8 mouse cellular contexts compared by ENCODE assay signal in genomic region chr19:15965082-15965481, GRCm38 (mm10). TPM values are rescaled to one million over a fixed set of nuclear protein-coding genes. Genes with fewer than 3 reads are reported as not detected.
DNase-seq lines count a peak whose midpoint lies in the region; ATAC-seq and TF ChIP-seq lines count a peak whose summit lies in the region.

No protein-coding gene starts in this region.

- H3K27ac ChIP-seq in forebrain, embryonic 11.5 days (ENCODE audit: low read depth, low read length): no peak overlapping the region
- H3K27ac ChIP-seq in forebrain, embryonic 10.5 days: no peak overlapping the region
- H3K27ac ChIP-seq in heart, embryonic 16.5 days (ENCODE audit: low read length): no peak overlapping the region

- H3K79me3 ChIP-seq in C2C12 (ENCODE audit: low read depth): no peaks in the 10 kb centered on the region

- H3K4me2 ChIP-seq in forebrain, embryonic 11.5 days (ENCODE audit: low read depth, low read length, severe bottlenecking): no peak overlapping the region
- H3K4me2 ChIP-seq in heart, embryonic 16.5 days (ENCODE audit: low read depth, low read length): no peak overlapping the region

- no peaks in the 10 kb centered on the region for H3K79me2 ChIP-seq in C2C12 (ENCODE audit: control insufficient read depth, insufficient read depth)

- H3K4me1 ChIP-seq in forebrain, embryonic 11.5 days (replicated peaks; ENCODE audit: control insufficient read depth, insufficient read depth, low read length): no peaks in the 10 kb centered on the region
- no peaks in the 10 kb centered on the region for H3K4me1 ChIP-seq in forebrain, embryonic 10.5 days
- no peaks in the 10 kb centered on the region for H3K4me1 ChIP-seq in heart, embryonic 16.5 days (ENCODE audit: control insufficient read depth, insufficient read depth, low read length)

- TF ChIP-seq CTCF in C2C12 (IDR thresholded peaks at IDR 0.05; ENCODE audit: control insufficient read depth, insufficient read depth, insufficient read length): peak; percentile 45

- H3K9me3 ChIP-seq in forebrain, embryonic 11.5 days (ENCODE audit: control insufficient read depth, low read length): no peaks in the 10 kb centered on the region
- H3K9me3 ChIP-seq in forebrain, embryonic 10.5 days: no peaks in the 10 kb centered on the region
- H3K9me3 ChIP-seq in heart, embryonic 16.5 days (replicated peaks; ENCODE audit: control insufficient read depth, low read length): no peaks in the 10 kb centered on the region

- peaks cover 10% of the 10 kb centered on the region; the same call in 1 of the 2 replicates for H3K36me3 ChIP-seq in forebrain, embryonic 11.5 days (ENCODE audit: control insufficient read depth, insufficient read depth, low read length)
- H3K36me3 ChIP-seq in forebrain, embryonic 10.5 days (replicated peaks): peaks cover 95% of the 10 kb centered on the region
- peaks cover 24% of the 10 kb centered on the region for H3K36me3 ChIP-seq in C2C12 (ENCODE audit: control insufficient read depth, insufficient read depth)
- peaks cover 3% of the 10 kb centered on the region; the same call in 1 of the 2 replicates for H3K36me3 ChIP-seq in heart, embryonic 16.5 days (ENCODE audit: control insufficient read depth, insufficient read depth)
- no peaks in the 10 kb centered on the region for H3K36me3 ChIP-seq in splenic B cell, adult 2 months (ENCODE audit: control insufficient read depth, insufficient read depth, low read length, poor library complexity, severe bottlenecking)

- peak; percentile 61 for ATAC-seq in forebrain, embryonic 11.5 days (replicated peaks; ENCODE audit: low FRiP score)
- peak; percentile 65; the same call in 1 of the 2 replicates for ATAC-seq in heart, embryonic 16.5 days (replicated peaks; ENCODE audit: extremely low read depth, insufficient read depth, low FRiP score)

- H3K9ac ChIP-seq in forebrain, embryonic 11.5 days (ENCODE audit: low read length): no peak overlapping the region
- H3K9ac ChIP-seq in heart, embryonic 16.5 days (ENCODE audit: low read length): no peak overlapping the region

- no peak overlapping the region for H3ac ChIP-seq in C2C12 (ENCODE audit: control insufficient read depth, insufficient read length, low read depth)

- 75% methylated on average over 3 of the region's 3 CpGs for WGBS in forebrain, embryonic 11.5 days
- 72% methylated on average over 3 of the region's 3 CpGs for WGBS in forebrain, embryonic 10.5 days
- WGBS in heart, embryonic 16.5 days: 52% methylated on average over 3 of the region's 3 CpGs

- H3K27me3 ChIP-seq in forebrain, embryonic 11.5 days (ENCODE audit: control insufficient read depth, insufficient read depth, low read length): no peaks in the 10 kb centered on the region
- no peaks in the 10 kb centered on the region for H3K27me3 ChIP-seq in forebrain, embryonic 10.5 days (ENCODE audit: poor library complexity, severe bottlenecking)
- H3K27me3 ChIP-seq in C2C12 (ENCODE audit: control insufficient read depth, insufficient read depth, insufficient read length): no peaks in the 10 kb centered on the region
- H3K27me3 ChIP-seq in heart, embryonic 16.5 days (ENCODE audit: control insufficient read depth, insufficient read depth, low read length): no peaks in the 10 kb centered on the region
- H3K27me3 ChIP-seq in splenic B cell, adult 2 months (ENCODE audit: control insufficient read depth, insufficient read depth, low read length, poor library complexity, severe bottlenecking): no peaks in the 10 kb centered on the region

- DNase-seq in forebrain, embryonic 11.5 days (ENCODE audit: low spot score): peak; percentile 51
- no peak for DNase-seq in forebrain, embryonic 10.5 days (ENCODE audit: extremely low spot score, low spot score)
- peak; percentile 36 to 52 for DNase-seq in adrenal gland, postnatal 36 days
- peak; percentile 66 for DNase-seq in kidney, postnatal 14 days
- peak; percentile 74 for DNase-seq in lung, postnatal 36 days
- peak; percentile 75 for DNase-seq in splenic B cell, adult 2 months (ENCODE audit: low read depth, low spot score)

- no peak overlapping the region for H3K4me3 ChIP-seq in forebrain, embryonic 11.5 days (ENCODE audit: low read depth, low read length)
- no peak overlapping the region for H3K4me3 ChIP-seq in forebrain, embryonic 10.5 days
- no peak overlapping the region for H3K4me3 ChIP-seq in C2C12 (ENCODE audit: insufficient read depth, poor library complexity, severe bottlenecking)
- no peak overlapping the region for H3K4me3 ChIP-seq in heart, embryonic 16.5 days (ENCODE audit: low read length)

TF ChIP-seq in C2C12, 6 proteins besides CTCF, POLR2A, EP300 and RAD21:
- no peak for TF ChIP-seq CEBPB (IDR thresholded peaks at IDR 0.05; ENCODE audit: low read depth)
- no peak for TF ChIP-seq FOSL1 (IDR thresholded peaks at IDR 0.05; ENCODE audit: insufficient read depth, low read length, poor library complexity, severe bottlenecking)
- TF ChIP-seq MYOG (IDR thresholded peaks at IDR 0.05; ENCODE audit: control insufficient read depth, extremely low read depth, insufficient read length): no peak
- no peak for TF ChIP-seq USF1 (IDR thresholded peaks at IDR 0.05; ENCODE audit: low read depth)
- no peak for TF ChIP-seq MAX (IDR thresholded peaks at IDR 0.05)
- TF ChIP-seq MYOD1 (IDR thresholded peaks at IDR 0.05; ENCODE audit: control insufficient read depth, insufficient read length, low read depth): no peak
TF ChIP-seq in C2C12: peak in this region for 0.

RNA-seq across cellular contexts. Expression of gene Psat1, which starts 17.9 kb away (rescaled TPM):
- 137 and 142 TPM in 2 replicates for polyA plus RNA-seq in forebrain, embryonic 11.5 days (2014; fragmentation: Nextera tagmentation; extraction: Ambion mirVana)
- polyA plus RNA-seq in forebrain, embryonic 10.5 days (2016; fragmentation: Nextera tagmentation; extraction: Ambion mirVana): 143 and 158 TPM in 2 replicates
- 292 TPM for polyA plus RNA-seq in C2C12 (2012; fragmentation: generic; extraction: Trizol)
- total RNA-seq in adrenal gland, postnatal 36 days (2021): 100 to 1,000 TPM in 1 of 2 experiments, 10 to 100 TPM in 1; 80.4 to 224 TPM
- polyA plus RNA-seq in heart, embryonic 16.5 days (2015; fragmentation: Nextera tagmentation; extraction: Ambion mirVana): 80.8 and 80.9 TPM in 2 replicates

RNA-seq across cellular contexts. Expression of gene Cep78, which starts 19.7 kb away (rescaled TPM):
- polyA plus RNA-seq in forebrain, embryonic 11.5 days (2014; fragmentation: Nextera tagmentation; extraction: Ambion mirVana): 68.7 TPM in 2 replicates
- 70.6 and 72.5 TPM in 2 replicates for polyA plus RNA-seq in forebrain, embryonic 10.5 days (2016; fragmentation: Nextera tagmentation; extraction: Ambion mirVana)
- 7.5 TPM for polyA plus RNA-seq in C2C12 (2012; fragmentation: generic; extraction: Trizol)
- total RNA-seq in adrenal gland, postnatal 36 days (2021): 10 to 100 TPM in 1 of 2 experiments, 1 to 10 TPM in 1; 9.2 to 11.3 TPM
- polyA plus RNA-seq in heart, embryonic 16.5 days (2015; fragmentation: Nextera tagmentation; extraction: Ambion mirVana): 12.5 and 13.2 TPM in 2 replicates
